Mouse (Mus musculus) bone marrow, adult 2 months (tissue): ENCODE measurements at regions not wholly inside any gene's neighbourhood (a gene's known extent, or its start where the extent isn't known, plus 50 kb on each side); places are given as distances from the start of the nearest gene placed in this dataset.

ENCODE experiments used
- CTCF ChIP-seq: fragments of 200-500 bp; IDR thresholded peaks from 2 replicates; pipeline ENCODE4 v1.5.1; 2011; ENCODE audit warnings: low read length, control low read depth; ENCODE audit not compliant: control insufficient read depth, insufficient read depth
- POLR2A ChIP-seq: fragments of 200-500 bp; IDR thresholded peaks from 2 replicates; pipeline ENCODE4 v1.6.1; 2011; ENCODE audit warnings: low read depth, mild to moderate bottlenecking, control low read depth, low read length, borderline replicate concordance; ENCODE audit not compliant: control insufficient read depth

GRCm38 (mm10) chr13:55898999-55899398 is 63.0 kb upstream of the Pitx1 start:
- TF ChIP-seq POLR2A = no peak
- no peak for TF ChIP-seq CTCF
